Mouse (Mus musculus) liver, embryonic 11.5 days (tissue): ENCODE results near the gene Unc79. TPM values are rescaled to one million over a fixed set of nuclear protein-coding genes. Genes with fewer than 3 reads are reported as not detected.

ENCODE experiments used
- ATAC-seq: fragments of 200-750 bp; cut with Nextera tagmentation; replicated peaks from 2 replicates; pipeline ENCODE4 v1.8.0; 2017; ENCODE audit warnings: moderate number of reproducible peaks, mild to moderate bottlenecking, moderate TSS enrichment, moderate library complexity; ENCODE audit not compliant: low FRiP score
- DNase-seq: peaks from one replicate; pipeline ENCODE4 v3.0.0-alpha.2; 2017; ENCODE audit warnings: low spot score
- H3K27ac ChIP-seq: fragments of 300-500 bp; sonication (generic); 2 replicates; pipeline ENCODE4 v1.5.1; 2014; ENCODE audit warnings: mild to moderate bottlenecking, low read depth, low read length, control low read depth
- H3K27me3 ChIP-seq: fragments of 300-500 bp; sonication (generic); replicated peaks from 2 replicates; pipeline ENCODE4 v1.6.1; 2014; ENCODE audit warnings: low read length, mixed read lengths; ENCODE audit not compliant: control insufficient read depth, insufficient read depth
- H3K36me3 ChIP-seq: fragments of 300-500 bp; sonication (generic); 2 replicates; pipeline ENCODE4 v1.6.1; 2014; ENCODE audit warnings: mild to moderate bottlenecking, low read length, moderate library complexity, mixed read lengths; ENCODE audit not compliant: control insufficient read depth, insufficient read depth
- H3K4me1 ChIP-seq: fragments of 300-500 bp; sonication (generic); replicated peaks from 2 replicates; pipeline ENCODE4 v1.6.1; 2014; ENCODE audit warnings: low read length, mixed read lengths; ENCODE audit not compliant: control insufficient read depth, insufficient read depth
- H3K4me2 ChIP-seq: fragments of 300-500 bp; sonication (generic); 2 replicates; pipeline ENCODE4 v1.6.1; 2014; ENCODE audit warnings: mild to moderate bottlenecking, control low read depth, moderate library complexity
- H3K4me3 ChIP-seq: fragments of 300-500 bp; sonication (generic); 2 replicates; pipeline ENCODE4 v1.5.1; 2014; ENCODE audit warnings: low read depth, low read length, control low read depth
- H3K9ac ChIP-seq: fragments of 300-500 bp; sonication (generic); 2 replicates; pipeline ENCODE4 v1.6.1; 2014; ENCODE audit warnings: low read depth, low read length, control low read depth
- H3K9me3 ChIP-seq: fragments of 300-500 bp; sonication (generic); 2 replicates; pipeline ENCODE4 v1.6.1; 2016; ENCODE audit warnings: low read length, inconsistent platforms, mixed read lengths; ENCODE audit not compliant: control insufficient read depth
- WGBS: fragments of 180-500 bp; shearing (Covaris S2); extraction: QIAGEN DNeasy Blood & Tissue Kit; methylation state at CpG from one replicate; pipeline ENCODE4 v1.1.7; 2014; 5-methylcytosine and 5-hydroxymethylcytosine counted together
- polyA plus RNA-seq: library from polyadenylated mRNA; unstranded; fragments of >200 nt; fragmentation: Nextera tagmentation; extraction: Ambion mirVana; gene quantifications from 2 replicates; pipeline ENCODE4 v1.2.1, GENCODE M21; 2014

The Unc79 gene
- polyA plus RNA-seq, 1 experiment from 2014 or later, result 0.04 TPM

- Histone ChIP-seq H3K4me3 (no peak overlapping the region), H3K27ac (no peak overlapping the region), H3K9me3 (no peaks in the 10 kb centered on the region), H3K27me3 (no peaks in the 10 kb centered on the region), H3K36me3 (no peaks in the 10 kb centered on the region), H3K4me1 (no peaks in the 10 kb centered on the region), H3K9ac (no peak overlapping the region), H3K4me2 (no peak overlapping the region)
- no peak for DNase-seq
- 74% methylated on average over 5 of the region's 5 CpGs for WGBS
- ATAC-seq, result no peak
Measured at GRCm38 (mm10) chr12:103121928-103122327, 173.3 kb downstream of the Unc79 start.

DNA sequence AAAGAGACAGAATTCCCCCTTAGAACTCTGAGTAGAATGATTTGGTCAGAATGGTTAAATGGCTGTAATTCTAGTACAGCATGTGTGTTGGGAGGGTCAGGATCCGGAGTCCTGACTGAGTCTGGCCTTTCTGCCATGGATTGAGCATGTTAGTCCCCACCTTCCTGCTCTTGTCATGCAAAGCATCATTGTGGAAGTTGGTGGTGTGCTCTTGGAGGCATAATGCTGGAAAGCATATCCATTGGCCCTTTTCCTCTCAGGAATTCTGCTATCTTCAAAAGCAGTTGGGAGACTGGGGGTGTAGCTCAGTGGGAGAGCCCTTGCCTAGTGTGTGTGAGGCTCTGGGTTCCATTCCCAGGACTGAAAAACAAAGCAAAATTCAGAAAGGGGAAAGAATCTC lies 175.2 kb downstream of the Unc79 start:
- Histone ChIP-seq H3K27me3 (no peaks in the 10 kb centered on the region), H3K9ac (no peak overlapping the region), H3K36me3 (no peaks in the 10 kb centered on the region), H3K4me3 (no peak overlapping the region), H3K9me3 (no peaks in the 10 kb centered on the region), H3K4me2 (no peak overlapping the region), H3K27ac (no peak overlapping the region), H3K4me1 (no peaks in the 10 kb centered on the region)
- 73% methylated on average over 1 of the region's 1 CpGs for WGBS
- DNase-seq, result no peak
- no peak for ATAC-seq

DNA sequence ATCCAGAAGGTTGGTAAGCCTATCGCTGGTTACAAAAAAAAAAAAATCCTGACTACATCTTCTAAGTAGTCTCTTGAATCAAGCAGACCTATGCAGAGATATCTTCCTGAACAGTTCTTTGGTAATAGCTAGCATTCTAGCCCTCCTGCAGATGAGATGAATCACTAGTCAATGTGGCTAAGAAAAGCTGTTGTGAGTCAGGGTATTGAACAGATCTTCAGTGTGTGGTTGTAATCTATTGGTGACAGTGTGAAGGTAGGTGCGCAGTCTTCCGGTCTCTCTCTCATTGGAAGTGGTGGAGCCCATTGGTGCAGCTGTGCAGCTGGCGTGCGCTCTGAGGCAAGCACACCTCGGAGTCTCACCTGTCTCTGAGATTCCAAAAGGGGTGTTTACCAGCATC lies 180.3 kb downstream of the Unc79 start:
- no peak overlapping the region for H3K4me2 ChIP-seq
- DNase-seq (no peak), ATAC-seq (no peak)
- H3K4me1 ChIP-seq, result no peaks in the 10 kb centered on the region
- H3K4me3 ChIP-seq, result no peak overlapping the region
- no peaks in the 10 kb centered on the region for H3K9me3 ChIP-seq
- no peaks in the 10 kb centered on the region for H3K36me3 ChIP-seq
- H3K9ac ChIP-seq, result no peak overlapping the region
- no peak overlapping the region for H3K27ac ChIP-seq
- H3K27me3 ChIP-seq, result no peaks in the 10 kb centered on the region
- WGBS, result 91% methylated on average over 6 of the region's 6 CpGs

DNA sequence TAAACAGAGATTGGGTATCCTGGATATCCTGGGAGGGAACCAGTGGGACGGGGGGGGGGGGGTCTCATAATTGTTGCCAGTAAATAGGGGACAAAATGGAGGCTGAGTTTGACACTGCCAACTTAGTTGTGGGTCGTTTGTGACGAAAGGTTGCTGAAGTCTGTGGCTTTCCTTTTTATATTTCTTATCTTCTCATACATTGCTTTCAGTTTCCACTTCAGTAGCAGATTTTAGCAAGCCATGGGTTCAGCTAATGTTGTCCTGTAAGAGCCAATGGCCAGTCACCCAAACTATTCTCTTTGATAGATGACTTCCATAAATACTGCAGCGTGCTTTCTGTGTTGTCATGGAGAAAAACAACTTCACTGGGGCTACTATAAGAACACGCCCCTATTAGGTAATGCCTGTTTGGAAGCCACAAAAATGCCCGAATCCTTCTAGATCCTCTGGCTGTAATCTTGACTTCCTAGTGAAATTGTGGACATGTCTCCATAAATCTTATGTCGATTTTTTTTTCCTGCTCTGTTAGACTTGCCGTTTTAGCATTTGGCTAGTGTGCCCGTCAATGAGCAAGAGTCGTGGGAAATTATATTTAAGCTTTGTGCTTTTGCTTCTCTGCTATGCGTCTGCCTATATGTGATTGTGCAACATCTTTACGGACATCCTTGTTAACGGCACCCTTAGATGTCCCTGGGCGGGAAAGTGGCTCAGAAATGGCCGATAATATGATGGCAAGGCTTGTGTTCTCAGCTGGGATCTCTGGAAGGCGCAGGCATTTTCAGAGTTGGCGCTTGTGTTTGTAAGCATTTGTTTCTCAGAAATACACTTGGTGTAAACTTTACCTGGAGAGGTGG lies 181.0 kb downstream of the Unc79 start:
- 81% methylated on average over 17 of the region's 17 CpGs for WGBS

GRCm38 (mm10) chr12:103131419-103131818 lies 182.8 kb downstream of the Unc79 start:
- DNase-seq, result no peak
- 71% methylated on average over 6 of the region's 6 CpGs for WGBS
- H3K4me1 ChIP-seq, result no peaks in the 10 kb centered on the region
- no peak for ATAC-seq
- no peak overlapping the region for H3K27ac ChIP-seq
- H3K9me3 ChIP-seq, result no peaks in the 10 kb centered on the region
- H3K27me3 ChIP-seq, result no peaks in the 10 kb centered on the region
- no peaks in the 10 kb centered on the region for H3K36me3 ChIP-seq
- no peak overlapping the region for H3K4me2 ChIP-seq
- H3K4me3 ChIP-seq, result no peak overlapping the region
- no peak overlapping the region for H3K9ac ChIP-seq

More for the DNA sequence above, 181.0 kb downstream of the Unc79 start:
- Histone ChIP-seq H3K4me1 (no peaks in the 10 kb centered on the region), H3K27me3 (no peaks in the 10 kb centered on the region), H3K9ac (no peak overlapping the region), H3K36me3 (no peaks in the 10 kb centered on the region), H3K4me2 (no peak overlapping the region), H3K27ac (no peak overlapping the region), H3K9me3 (no peaks in the 10 kb centered on the region), H3K4me3 (no peak overlapping the region)
- ATAC-seq, result no peak
- no peak for DNase-seq

DNA sequence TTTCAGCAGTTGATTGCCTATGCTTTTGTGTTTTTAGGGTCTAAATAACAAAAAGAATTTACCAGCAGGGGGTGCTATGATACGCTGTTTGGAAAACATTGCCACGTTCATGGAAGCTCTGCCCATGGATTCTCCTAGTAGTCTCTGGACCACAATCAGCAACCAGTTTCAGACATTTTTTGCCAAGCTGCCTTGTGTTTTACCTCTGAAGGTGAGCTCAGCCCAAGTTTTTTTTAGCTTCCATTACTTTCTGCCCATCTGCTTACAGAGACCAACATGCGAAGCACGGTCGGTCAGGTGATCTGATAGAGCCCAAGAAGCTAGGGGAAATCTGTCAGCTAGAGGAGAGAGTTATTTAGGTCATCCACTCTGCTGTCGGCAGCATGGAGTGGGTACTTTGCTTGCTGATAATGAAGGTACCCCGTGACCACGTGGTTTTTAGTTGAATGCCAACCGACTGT lies 193.9 kb downstream of the Unc79 start:
- 0 out of 2 replicates have a peak, but pooled peaks cover 3% of the 10 kb centered on the region for H3K9me3 ChIP-seq
- H3K27me3 ChIP-seq, result no peaks in the 10 kb centered on the region
- no peaks in the 10 kb centered on the region for H3K36me3 ChIP-seq
- H3K9ac ChIP-seq, result no peak overlapping the region
- no peak overlapping the region for H3K4me2 ChIP-seq
- ATAC-seq (no peak), DNase-seq (no peak)
- no peak overlapping the region for H3K4me3 ChIP-seq
- H3K27ac ChIP-seq, result no peak overlapping the region
- 57% methylated on average over 9 of the region's 9 CpGs for WGBS
- no peaks in the 10 kb centered on the region for H3K4me1 ChIP-seq

GRCm38 (mm10) chr12:103143798-103144565 lies 195.3 kb downstream of the Unc79 start:
- Histone ChIP-seq H3K4me1 (no peaks in the 10 kb centered on the region), H3K4me2 (no peak overlapping the region), H3K9ac (no peak overlapping the region), H3K27me3 (no peaks in the 10 kb centered on the region), H3K4me3 (no peak overlapping the region), H3K9me3 (0 out of 2 replicates have a peak, but pooled peaks cover 3% of the 10 kb centered on the region), H3K27ac (no peak overlapping the region), H3K36me3 (no peaks in the 10 kb centered on the region)
- DNase-seq (peak; percentile 42), ATAC-seq (no peak)
- 31% methylated on average over 9 of the region's 9 CpGs for WGBS

GRCm38 (mm10) chr12:103150247-103150646 lies 201.6 kb downstream of the Unc79 start:
- ATAC-seq, result no peak

More at GRCm38 (mm10) chr12:103150247-103150646, 201.6 kb downstream of the Unc79 start:
- Histone ChIP-seq H3K4me2 (no peak overlapping the region), H3K27ac (no peak overlapping the region), H3K27me3 (no peaks in the 10 kb centered on the region), H3K9ac (no peak overlapping the region), H3K4me3 (no peak overlapping the region), H3K9me3 (0 out of 2 replicates have a peak, but pooled peaks cover 3% of the 10 kb centered on the region), H3K4me1 (no peaks in the 10 kb centered on the region), H3K36me3 (no peaks in the 10 kb centered on the region)
- 63% methylated on average over 2 of the region's 2 CpGs for WGBS
- no peak for DNase-seq
